ENCODE assay signal across 13 mouse cellular contexts in the genomic region with DNA sequence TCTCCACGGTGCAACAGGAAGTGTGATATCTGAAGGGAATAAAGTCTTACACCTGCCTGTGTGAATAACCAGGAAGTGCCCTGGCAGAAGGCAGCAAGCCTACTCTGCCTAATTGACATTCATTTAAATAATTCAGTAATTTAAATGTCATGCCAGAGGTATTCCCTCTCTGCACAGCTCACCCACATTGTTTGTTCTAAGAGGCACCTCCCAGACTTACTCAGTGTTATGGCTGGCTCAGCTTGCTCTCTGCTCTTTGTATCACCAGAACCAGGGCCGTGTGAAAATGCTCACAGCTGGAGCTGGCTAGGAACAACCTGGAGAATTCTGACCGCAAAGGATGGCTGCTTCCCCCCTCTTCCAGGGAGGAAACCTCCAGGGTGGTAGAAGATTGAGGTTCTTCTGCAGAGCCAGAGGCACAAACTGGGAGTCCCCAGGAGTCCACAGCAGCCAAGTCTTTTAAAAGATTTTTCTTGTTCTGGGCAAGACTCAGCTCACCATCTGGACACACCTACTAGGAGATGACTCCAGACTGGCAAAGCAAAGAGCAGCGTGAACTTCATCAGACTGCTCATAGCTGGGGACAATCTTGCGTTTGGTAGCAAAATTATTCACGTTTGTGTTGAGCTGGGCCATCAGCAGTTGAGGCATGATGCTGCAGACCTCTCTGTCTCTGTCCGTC. TPM values are rescaled to one million over a fixed set of nuclear protein-coding genes. Genes with fewer than 3 reads are reported as not detected.
DNase-seq lines count a peak whose midpoint lies in the region; ATAC-seq lines count a peak whose summit lies in the region.
"Had no signal": no experiment of that assay in that cellular context is flagged by ENCODE, and none has a peak within 500 bp of the region (broad histone marks: within the 10 kb centered on the region; RNA-seq: fewer than 3 reads in every experiment).

No protein-coding gene starts in this region.

- H3K4me2 ChIP-seq in heart, embryonic 14.5 days (ENCODE audit: low read length) = 0 out of 2 replicates have a peak overlapping the region, but pooled peaks have one; percentile 1
- H3K4me2 ChIP-seq in neural tube, embryonic 13.5 days = no peak overlapping the region
- no peak overlapping the region for H3K4me2 ChIP-seq in forebrain, embryonic 12.5 days
- no peak overlapping the region for H3K4me2 ChIP-seq in stomach, embryonic 14.5 days (replicated peaks; ENCODE audit: low read depth, low read length)

- H3K4me1 ChIP-seq in heart, embryonic 14.5 days (ENCODE audit: control insufficient read depth in 2 of 2, insufficient read depth in 2 of 2, low read length in 2 of 2) = peaks cover 43 to 54% of the 10 kb centered on the region in 2 experiments
- H3K4me1 ChIP-seq in neural tube, embryonic 13.5 days (replicated peaks) = peaks cover 34% of the 10 kb centered on the region
- H3K4me1 ChIP-seq in forebrain, embryonic 12.5 days = peaks cover 32% of the 10 kb centered on the region
- H3K4me1 ChIP-seq in stomach, embryonic 14.5 days (ENCODE audit: control insufficient read depth, insufficient read depth, low read length) = peaks cover 33% of the 10 kb centered on the region

- ATAC-seq in heart, embryonic 14.5 days (ENCODE audit: insufficient number of reproducible peaks, insufficient read depth, low FRiP score, low read depth) = no peak
- peak; percentile 45 for ATAC-seq in neural tube, embryonic 13.5 days (ENCODE audit: low read depth)
- 0 out of 2 replicates have a peak, but pooled peaks have one; percentile 55 for ATAC-seq in forebrain, embryonic 12.5 days (ENCODE audit: low FRiP score)
- ATAC-seq in stomach, embryonic 14.5 days (ENCODE audit: insufficient number of reproducible peaks, insufficient read depth, low FRiP score, low read depth) = peak; percentile 42; the same call in 1 of the 2 replicates

- intact Hi-C loops in heart, postnatal 25 days (cut with DNase I) = no loop called here

- H3K27me3 ChIP-seq in heart, embryonic 14.5 days (ENCODE audit: control insufficient read depth, insufficient read depth, low read length) = no peaks in the 10 kb centered on the region
- no peaks in the 10 kb centered on the region for H3K27me3 ChIP-seq in neural tube, embryonic 13.5 days
- no peaks in the 10 kb centered on the region for H3K27me3 ChIP-seq in forebrain, embryonic 12.5 days
- no peaks in the 10 kb centered on the region for H3K27me3 ChIP-seq in stomach, embryonic 14.5 days (ENCODE audit: control insufficient read depth, insufficient read depth, low read length)

- H3K4me3 ChIP-seq in heart, embryonic 14.5 days (ENCODE audit: control insufficient read depth in 1 of 2, insufficient read depth in 1 of 2, low read depth in 1 of 2, low read length in 2 of 2) = no peak overlapping the region
- no peak overlapping the region for H3K4me3 ChIP-seq in neural tube, embryonic 13.5 days
- no peak overlapping the region for H3K4me3 ChIP-seq in forebrain, embryonic 12.5 days (replicated peaks)
- H3K4me3 ChIP-seq in stomach, embryonic 14.5 days (ENCODE audit: low read depth, low read length) = no peak overlapping the region
- H3K4me3 ChIP-seq: left cerebral cortex, adult 2 months had no signal

- 27% methylated on average over 7 of the region's 7 CpGs for whole genome bisulfite sequencing in heart, embryonic 14.5 days
- WGBS in neural tube, embryonic 13.5 days = 67% methylated on average over 7 of the region's 7 CpGs
- 67% methylated on average over 7 of the region's 7 CpGs for WGBS in forebrain, embryonic 12.5 days
- 44% methylated on average over 7 of the region's 7 CpGs for WGBS in stomach, embryonic 14.5 days

- H3K27ac ChIP-seq in heart, embryonic 14.5 days (replicated peaks in 1 of 2; ENCODE audit: control insufficient read depth in 1 of 2, insufficient read depth in 1 of 2, low read depth in 2 of 2, low read length in 2 of 2) = peak overlapping the region; percentile 51 to 62
- no peak overlapping the region; the same call in 1 of the 2 replicates for H3K27ac ChIP-seq in neural tube, embryonic 13.5 days (replicated peaks)
- 0 out of 2 replicates have a peak overlapping the region, but pooled peaks have one; percentile 47 for H3K27ac ChIP-seq in forebrain, embryonic 12.5 days
- peak overlapping the region; percentile 4; the same call in 1 of the 2 replicates for H3K27ac ChIP-seq in stomach, embryonic 14.5 days (ENCODE audit: low read length)
- H3K27ac ChIP-seq: left cerebral cortex, adult 2 months had no signal

- peaks cover 6% of the 10 kb centered on the region for H3K36me3 ChIP-seq in heart, embryonic 14.5 days (ENCODE audit: control insufficient read depth, insufficient read depth, low read length)
- H3K36me3 ChIP-seq in neural tube, embryonic 13.5 days = 0 out of 2 replicates have a peak, but pooled peaks cover 4% of the 10 kb centered on the region
- H3K36me3 ChIP-seq in forebrain, embryonic 12.5 days (replicated peaks) = no peaks in the 10 kb centered on the region
- H3K36me3 ChIP-seq in stomach, embryonic 14.5 days (ENCODE audit: control insufficient read depth, insufficient read depth, low read length) = no peaks in the 10 kb centered on the region; the same call in 1 of the 2 replicates

- no peaks in the 10 kb centered on the region for H3K9me3 ChIP-seq in heart, embryonic 14.5 days (ENCODE audit: control insufficient read depth, low read length)
- no peaks in the 10 kb centered on the region for H3K9me3 ChIP-seq in neural tube, embryonic 13.5 days
- no peaks in the 10 kb centered on the region for H3K9me3 ChIP-seq in forebrain, embryonic 12.5 days
- no peaks in the 10 kb centered on the region for H3K9me3 ChIP-seq in stomach, embryonic 14.5 days (ENCODE audit: control insufficient read depth, low read depth, low read length)

- DNase-seq in heart, postnatal 25 days (ENCODE audit: low spot score) = no peak
- DNase-seq in neural tube, embryonic 10.5 days (ENCODE audit: extremely low spot score, low spot score) = no peak
- DNase-seq in layer of hippocampus, adult 9-11 months = no peak
- no peak for DNase-seq in natural killer cell, adult 2 months (ENCODE audit: low spot score in 2 of 2)
- DNase-seq: kidney, adult 11 months had no signal

- no peak overlapping the region for H3K9ac ChIP-seq in heart, embryonic 14.5 days (ENCODE audit: low read length)
- H3K9ac ChIP-seq in neural tube, embryonic 13.5 days = no peak overlapping the region
- H3K9ac ChIP-seq in forebrain, embryonic 12.5 days = no peak overlapping the region
- H3K9ac ChIP-seq in stomach, embryonic 14.5 days (replicated peaks; ENCODE audit: low read depth, low read length) = no peak overlapping the region

RNA-seq across cellular contexts. Expression of a gene that starts 14.5 kb away (rescaled TPM):
- polyA plus RNA-seq in heart, embryonic 14.5 days (2014; fragmentation: Nextera tagmentation; extraction: Ambion mirVana) = not detected in 2 replicates
- not detected for total RNA-seq in heart, postnatal 25 days (2021)
- not detected in 2 replicates for polyA plus RNA-seq in neural tube, embryonic 13.5 days (2015; fragmentation: Nextera tagmentation; extraction: Ambion mirVana)
- polyA plus RNA-seq in forebrain, embryonic 12.5 days (2016; fragmentation: Nextera tagmentation; extraction: Ambion mirVana) = 0.20 TPM in 1 of 2 replicates, not detected in the other
- 0.26 TPM in 1 of 2 replicates, not detected in the other for polyA plus RNA-seq in stomach, embryonic 14.5 days (2014; fragmentation: Nextera tagmentation; extraction: Ambion mirVana)
- total RNA-seq: left cerebral cortex, adult 2 months had no signal
- polyA plus RNA-seq: lung, adult 2 months; neural tube, embryonic 11.5 days; spleen, adult 2 months had no signal
